Comparison of ENCODE assay signal across 13 mouse cellular contexts in genomic region chr11:87584711-87585505, GRCm38 (mm10). TPM values are rescaled to one million over a fixed set of nuclear protein-coding genes. Genes with fewer than 3 reads are reported as not detected.
DNase-seq lines count a peak whose midpoint lies in the region; ATAC-seq lines count a peak whose summit lies in the region.
"Had no signal": no experiment of that assay in that cellular context is flagged by ENCODE, and none has a peak within 500 bp of the region (broad histone marks: within the 10 kb centered on the region; RNA-seq: fewer than 3 reads in every experiment).

No protein-coding gene starts in this region.

- no peaks in the 10 kb centered on the region for H3K36me3 ChIP-seq in midbrain, embryonic 15.5 days (replicated peaks)

- H3K27me3 ChIP-seq in midbrain, embryonic 15.5 days (replicated peaks) = no peaks in the 10 kb centered on the region

- intact Hi-C loops in heart, postnatal 36 days (cut with DNase I) = no loop called here

- H3K27ac ChIP-seq in midbrain, embryonic 15.5 days = no peak overlapping the region

- H3K9me3 ChIP-seq in midbrain, embryonic 15.5 days = no peaks in the 10 kb centered on the region

- H3K9ac ChIP-seq in midbrain, embryonic 15.5 days = no peak overlapping the region

- 86% methylated on average over 10 of the region's 10 CpGs for WGBS in midbrain, embryonic 15.5 days

- no peak overlapping the region for H3K4me3 ChIP-seq in midbrain, embryonic 15.5 days

- peak; percentile 46 for DNase-seq in kidney, adult 18-20 months
- no peak for DNase-seq in kidney, adult 8-10 months
- DNase-seq in fibroblast of lung, adult 2 months (ENCODE audit: low read depth) = peak; percentile 60
- peak; percentile 65 to 67 for DNase-seq in heart, postnatal 36 days
- peak; percentile 60 for DNase-seq in lung, postnatal 25 days (ENCODE audit: low spot score)
- no peak for DNase-seq in cerebellum, adult 11 months
- no peak for DNase-seq in cerebellum, postnatal 25 days

- peaks cover 9% of the 10 kb centered on the region for H3K4me1 ChIP-seq in midbrain, embryonic 15.5 days

- no peak for ATAC-seq in midbrain, embryonic 15.5 days (replicated peaks)
- ATAC-seq: hindbrain, embryonic 16.5 days had no signal

- H3K4me2 ChIP-seq in midbrain, embryonic 15.5 days = no peak overlapping the region

RNA-seq across cellular contexts. Expression of gene Mtmr4, which starts 7.1 kb away (rescaled TPM):
- total RNA-seq in heart, postnatal 36 days (2021) = 10 to 100 TPM; 18.8 to 27.1 TPM
- 57.2 and 59.8 TPM in 2 replicates for polyA plus RNA-seq in midbrain, embryonic 15.5 days (2015; fragmentation: Nextera tagmentation; extraction: Ambion mirVana)

RNA-seq across cellular contexts. Expression of gene Sept4, which starts 16.2 kb away (rescaled TPM):
- 10 to 100 TPM; 41.8 to 45.8 TPM for total RNA-seq in heart, postnatal 36 days (2021)
- polyA plus RNA-seq in midbrain, embryonic 15.5 days (2015; fragmentation: Nextera tagmentation; extraction: Ambion mirVana) = 28.2 and 28.4 TPM in 2 replicates

RNA-seq across cellular contexts. Expression of gene Gm11492, which starts 18.5 kb away (rescaled TPM):
- total RNA-seq in heart, postnatal 36 days (2021) = not detected
- not detected in 2 replicates for polyA plus RNA-seq in midbrain, embryonic 15.5 days (2015; fragmentation: Nextera tagmentation; extraction: Ambion mirVana)
- total RNA-seq: CH12.LX; neutrophil, adult 5-6 weeks had no signal
- polyA plus RNA-seq: hindbrain, embryonic 16.5 days; liver, embryonic 16.5 days; urinary bladder, adult 2 months had no signal

RNA-seq across cellular contexts. Expression of gene Hsf5, which starts 32.1 kb away (rescaled TPM):
- total RNA-seq in heart, postnatal 36 days (2021) = not detected
- 0.37 and 0.61 TPM in 2 replicates for polyA plus RNA-seq in midbrain, embryonic 15.5 days (2015; fragmentation: Nextera tagmentation; extraction: Ambion mirVana)
- total RNA-seq: neutrophil, adult 5-6 weeks had no signal

Comparison
In these comparisons a context has a peak if more than half of its experiments do, and no peak if none do; other contexts are left out.
1. DNase-seq: peak in kidney, adult 18-20 months (single experiment), fibroblast of lung, adult 2 months (single experiment), heart, postnatal 36 days (2 of 2) and lung, postnatal 25 days (single experiment); none in kidney, adult 8-10 months (0 of 2), cerebellum, adult 11 months (single experiment) and cerebellum, postnatal 25 days (0 of 2).